Mouse (Mus musculus): ENCODE results near the gene Cnr2.

DNA sequence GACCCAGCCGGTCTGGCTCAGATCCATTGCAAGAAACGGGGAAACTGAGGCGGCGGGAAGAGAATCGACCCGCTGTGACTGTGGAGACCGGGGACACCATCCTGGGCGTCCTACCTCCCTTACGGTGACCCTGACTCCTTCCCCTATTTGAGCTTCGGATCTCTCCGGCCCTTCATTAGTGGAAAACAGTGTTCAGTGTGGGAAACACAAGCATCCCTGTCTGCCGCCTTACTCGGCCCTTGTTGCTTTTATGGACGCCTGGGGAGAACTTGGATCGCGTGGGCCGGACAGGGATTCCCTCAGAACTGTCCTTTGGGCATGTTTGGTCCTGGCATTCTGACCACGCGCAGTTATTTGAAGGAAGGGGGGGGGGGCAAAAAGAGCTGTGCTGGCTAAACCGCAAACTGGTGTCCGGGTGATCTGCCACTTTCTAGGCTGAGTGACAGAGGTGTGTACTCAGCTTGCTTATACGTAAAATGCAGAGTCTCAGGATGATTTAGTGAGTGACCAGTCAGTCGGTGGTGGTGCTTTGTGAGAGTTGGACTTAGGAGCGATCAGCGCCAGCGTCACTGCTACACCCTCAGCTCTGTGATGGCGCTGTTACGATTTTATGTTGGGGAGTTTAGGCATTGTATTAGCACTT lies 51.6 kb downstream of the Cnr2 start:
- TF ChIP-seq TBP (IDR thresholded peaks at IDR 0.05; ENCODE audit: low read depth, low read length) (no peak; the same call in 1 of the 2 replicates), ETS1 (IDR thresholded peaks at IDR 0.05; ENCODE audit: low read depth, low read length) (no peak), MYC (IDR thresholded peaks at IDR 0.05; ENCODE audit: low read depth, low read length) (no peak), TAL1 (IDR thresholded peaks at IDR 0.05; ENCODE audit: low read length) (no peak), E2F4 (IDR thresholded peaks at IDR 0.05; ENCODE audit: borderline replicate concordance, low read depth, low read length) (no peak), SIN3A (IDR thresholded peaks at IDR 0.05; ENCODE audit: low read length) (peak; percentile 11; the same call in 1 of the 2 replicates), POLR2AphosphoS2 (IDR thresholded peaks at IDR 0.05; ENCODE audit: low read length) (no peak)
